Mouse (Mus musculus) intestine, postnatal 0 days (tissue): ENCODE results near the gene Lhx6. TPM values are rescaled to one million over a fixed set of nuclear protein-coding genes. Genes with fewer than 3 reads are reported as not detected.

ENCODE experiments used
- ATAC-seq: fragments of 200-750 bp; cut with Nextera tagmentation; 2 replicates; pipeline ENCODE4 v1.8.0; 2017; ENCODE audit warnings: mild to moderate bottlenecking, moderate TSS enrichment, moderate library complexity
- H3K27ac ChIP-seq: fragments of 300-500 bp; sonication (generic); 2 replicates; pipeline ENCODE4 v1.5.1; 2014; ENCODE audit warnings: mild to moderate bottlenecking, low read depth, low read length, moderate library complexity
- H3K27me3 ChIP-seq: fragments of 300-500 bp; sonication (generic); replicated peaks from 2 replicates; pipeline ENCODE4 v1.6.1; 2014; ENCODE audit warnings: low read length, mixed read lengths; ENCODE audit not compliant: control insufficient read depth, insufficient read depth
- H3K36me3 ChIP-seq: fragments of 300-500 bp; sonication (generic); 2 replicates; pipeline ENCODE4 v1.6.1; 2014; ENCODE audit warnings: mild to moderate bottlenecking, moderate library complexity; ENCODE audit not compliant: control insufficient read depth, insufficient read depth
- H3K4me1 ChIP-seq: fragments of 300-500 bp; sonication (generic); replicated peaks from 2 replicates; pipeline ENCODE4 v1.6.1; 2014; ENCODE audit warnings: antibody characterized with exemption, low read length, mixed read lengths; ENCODE audit not compliant: control insufficient read depth, insufficient read depth
- H3K4me2 ChIP-seq: fragments of 300-500 bp; sonication (generic); replicated peaks from 2 replicates; pipeline ENCODE4 v1.6.1; 2014; ENCODE audit warnings: low read depth, mild to moderate bottlenecking, moderate library complexity
- H3K4me3 ChIP-seq: fragments of 300-500 bp; sonication (generic); 2 replicates; pipeline ENCODE4 v1.5.1; 2014; ENCODE audit warnings: low read depth, low read length
- H3K9ac ChIP-seq: fragments of 300-500 bp; sonication (generic); 2 replicates; pipeline ENCODE4 v1.6.1; 2014; ENCODE audit warnings: mild to moderate bottlenecking, low read depth, low read length
- H3K9me3 ChIP-seq: fragments of 300-500 bp; sonication (generic); 2 replicates; pipeline ENCODE4 v1.6.1; 2016; ENCODE audit warnings: mixed run types; ENCODE audit not compliant: control insufficient read depth
- CTCF ChIP-seq: sonication (generic); IDR thresholded peaks from 2 replicates; pipeline ENCODE4 v1.5.1; 2016; ENCODE audit warnings: low read depth, mild to moderate bottlenecking, control low read depth, antibody characterized with exemption, moderate library complexity
- WGBS: fragments of 180-500 bp; shearing (Covaris S2); extraction: QIAGEN DNeasy Blood & Tissue Kit; methylation state at CpG from one replicate; pipeline ENCODE4 v1.1.7; 2014; 5-methylcytosine and 5-hydroxymethylcytosine counted together
- polyA plus RNA-seq: library from polyadenylated mRNA; unstranded; fragments of >200 nt; fragmentation: Nextera tagmentation; extraction: Ambion mirVana; gene quantifications from 2 replicates; pipeline ENCODE4 v1.2.1, GENCODE M21; 2015

The Lhx6 gene
- polyA plus RNA-seq, 1 experiment from 2014 or later, result 0.61 TPM

DNA sequence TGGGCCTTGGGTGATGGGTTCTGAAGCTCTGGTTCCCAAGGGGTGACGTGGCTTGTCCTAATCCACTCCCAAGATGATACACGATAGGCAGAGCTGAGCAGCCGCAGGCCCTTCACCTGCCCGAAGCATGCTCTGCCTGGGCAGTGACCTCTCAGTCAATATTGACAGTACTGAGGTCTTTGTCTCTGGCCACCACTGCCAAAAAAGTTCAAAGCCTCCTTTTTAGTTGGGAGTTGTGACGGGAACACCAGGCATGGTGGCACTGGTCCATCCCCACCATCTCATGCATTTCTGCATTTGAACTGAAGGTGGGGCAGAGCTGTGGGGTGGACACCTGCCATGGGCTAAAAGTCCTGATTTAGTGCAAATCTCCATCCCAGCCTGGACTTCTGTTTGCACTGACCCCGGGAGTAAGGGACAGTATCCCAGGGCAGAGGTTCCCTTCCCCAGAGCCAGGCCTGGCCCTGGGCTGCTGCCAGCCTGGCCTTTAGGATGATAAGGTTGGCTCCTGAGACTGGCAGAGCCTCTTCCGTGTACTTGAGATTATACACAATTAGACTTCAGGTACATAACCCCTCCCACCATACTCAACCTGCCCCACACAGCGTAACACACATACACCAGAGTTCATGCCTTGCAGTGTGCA lies 33.4 kb downstream of the Lhx6 start:
- Histone ChIP-seq H3K27me3 (0 out of 2 replicates have a peak, but pooled peaks cover 4% of the 10 kb centered on the region), H3K9ac (no peak overlapping the region), H3K9me3 (no peaks in the 10 kb centered on the region), H3K36me3 (no peaks in the 10 kb centered on the region), H3K4me1 (no peaks in the 10 kb centered on the region), H3K27ac (no peak overlapping the region), H3K4me2 (no peak overlapping the region), H3K4me3 (no peak overlapping the region)
- no peak for TF ChIP-seq CTCF
- 52% methylated on average over 8 of the region's 8 CpGs for WGBS
- no peak for ATAC-seq

DNA sequence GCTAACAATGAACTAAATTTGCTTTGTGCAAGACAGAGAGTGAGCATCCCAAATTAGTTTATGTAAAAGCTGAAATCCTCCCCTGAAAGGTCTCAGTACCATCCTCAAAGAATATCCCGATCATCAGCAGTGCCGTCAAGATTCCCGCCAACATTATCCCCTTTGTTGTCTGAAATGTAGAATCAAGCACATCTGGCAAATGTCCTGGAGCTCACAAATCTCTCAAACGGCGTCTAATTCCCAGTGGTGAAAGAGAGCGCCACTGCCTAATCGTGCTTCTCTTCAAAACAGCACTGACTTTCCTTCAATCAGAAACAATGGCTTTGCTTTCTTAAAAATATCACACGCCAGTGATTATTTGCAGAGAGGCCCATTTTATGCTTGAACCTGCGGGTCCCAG lies 38.1 kb downstream of the Lhx6 start:
- TF ChIP-seq CTCF, result no peak
- H3K4me2 ChIP-seq, result no peak overlapping the region
- no peak overlapping the region for H3K27ac ChIP-seq
- 67% methylated on average over 9 of the region's 9 CpGs for WGBS
- H3K4me1 ChIP-seq, result no peaks in the 10 kb centered on the region
- no peaks in the 10 kb centered on the region for H3K36me3 ChIP-seq
- H3K9me3 ChIP-seq, result no peaks in the 10 kb centered on the region
- no peak overlapping the region for H3K9ac ChIP-seq
- no peak overlapping the region for H3K4me3 ChIP-seq
- H3K27me3 ChIP-seq, result no peaks in the 10 kb centered on the region
- no peak for ATAC-seq

DNA sequence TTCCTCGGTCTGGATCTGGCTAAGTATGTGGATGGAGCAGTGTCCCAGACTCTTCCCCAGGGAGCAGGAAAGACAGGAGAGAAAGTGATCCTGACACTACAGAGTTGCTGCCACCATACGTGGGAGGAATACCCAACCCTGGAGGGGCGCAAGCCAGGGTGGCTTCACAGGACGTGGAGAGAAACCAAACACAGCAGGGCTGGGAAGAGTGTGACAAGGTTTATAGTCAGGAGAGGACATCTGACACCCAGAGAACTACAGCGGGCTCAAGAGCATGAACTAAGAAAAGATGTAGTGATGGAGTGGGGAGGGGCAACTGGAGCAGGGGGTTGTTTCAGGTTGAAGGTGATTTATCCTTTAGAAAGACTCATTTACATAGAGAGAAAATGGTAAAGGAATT lies 43.8 kb downstream of the Lhx6 start:
- ATAC-seq, result no peak
- 68% methylated on average over 5 of the region's 5 CpGs for WGBS
- H3K9ac ChIP-seq, result no peak overlapping the region
- H3K4me3 ChIP-seq, result no peak overlapping the region
- TF ChIP-seq CTCF, result no peak
- no peaks in the 10 kb centered on the region for H3K27me3 ChIP-seq
- no peak overlapping the region for H3K4me2 ChIP-seq
- H3K9me3 ChIP-seq, result no peaks in the 10 kb centered on the region
- H3K4me1 ChIP-seq, result no peaks in the 10 kb centered on the region
- H3K36me3 ChIP-seq, result no peaks in the 10 kb centered on the region
- H3K27ac ChIP-seq, result no peak overlapping the region

DNA sequence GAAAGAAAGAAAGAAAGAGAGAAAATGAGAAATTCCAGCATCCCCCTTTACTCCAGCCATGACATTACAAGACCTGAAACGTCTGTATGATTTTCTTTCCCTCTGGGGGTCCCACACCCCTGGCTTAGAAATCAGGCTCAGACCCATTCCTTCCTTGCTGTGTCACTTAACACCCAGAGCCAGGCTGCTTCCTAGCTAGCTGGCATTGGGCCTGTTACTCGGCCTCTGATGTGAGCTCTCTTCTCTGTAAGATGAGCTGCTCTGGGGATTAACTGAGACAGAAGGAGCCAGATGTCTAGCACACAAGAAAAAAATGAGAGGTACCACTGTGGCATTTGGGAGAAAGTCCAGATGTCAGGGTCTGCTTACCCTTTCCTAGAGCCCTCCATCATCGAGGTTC lies 49.0 kb downstream of the Lhx6 start:
- Histone ChIP-seq H3K4me3 (no peak overlapping the region), H3K4me1 (no peaks in the 10 kb centered on the region), H3K9ac (no peak overlapping the region), H3K4me2 (no peak overlapping the region), H3K9me3 (no peaks in the 10 kb centered on the region), H3K36me3 (no peaks in the 10 kb centered on the region), H3K27me3 (no peaks in the 10 kb centered on the region), H3K27ac (no peak overlapping the region)
- no peak for ATAC-seq
- 60% methylated on average over 3 of the region's 3 CpGs for WGBS
- TF ChIP-seq CTCF, result no peak

DNA sequence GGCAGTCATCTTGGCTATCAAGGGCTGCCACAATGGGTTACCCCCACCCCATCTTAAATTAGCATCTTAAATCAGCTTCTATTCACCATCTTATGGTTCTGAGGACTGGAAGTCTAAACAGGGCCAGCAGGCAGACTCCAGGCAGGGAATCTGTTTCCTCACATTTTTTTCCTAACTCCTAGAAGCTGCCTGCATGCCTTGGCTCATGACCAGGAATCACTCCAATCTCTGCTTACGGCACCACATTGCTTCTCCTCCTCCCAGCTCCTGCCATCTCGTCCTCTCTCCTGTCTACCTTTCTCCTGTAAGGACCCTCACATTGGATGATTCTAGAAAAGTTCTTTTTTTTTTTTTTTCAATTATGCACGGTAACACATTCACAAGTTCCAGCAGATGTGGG lies 52.0 kb downstream of the Lhx6 start:
- no peak for ATAC-seq
- 68% methylated on average over 3 of the region's 3 CpGs for WGBS

DNA sequence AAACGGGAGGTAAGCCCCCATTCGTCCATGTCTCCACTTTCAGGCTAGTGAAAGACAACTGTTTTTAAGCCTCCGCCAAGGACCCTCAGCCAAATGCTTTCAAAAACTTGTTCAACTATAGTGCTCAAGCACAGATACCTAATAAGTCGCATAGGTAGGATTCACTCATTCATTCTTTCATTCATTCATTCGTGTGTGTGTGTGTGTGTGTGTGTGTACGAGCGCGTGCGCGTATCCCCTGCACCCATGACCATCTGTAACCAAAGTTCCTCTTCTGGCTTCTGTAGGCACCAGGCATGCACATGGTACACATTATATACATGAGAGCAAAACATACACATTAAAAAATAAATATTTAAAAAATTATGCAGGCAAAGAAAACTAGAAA lies 55.6 kb downstream of the Lhx6 start:
- H3K4me1 ChIP-seq, result peaks cover 2% of the 10 kb centered on the region; the same call in 1 of the 2 replicates
- H3K9ac ChIP-seq, result no peak overlapping the region

More for the DNA sequence above, 52.0 kb downstream of the Lhx6 start:
- H3K9me3 ChIP-seq, result no peaks in the 10 kb centered on the region
- no peak overlapping the region for H3K4me3 ChIP-seq
- H3K4me2 ChIP-seq, result no peak overlapping the region
- no peak overlapping the region for H3K27ac ChIP-seq
- no peaks in the 10 kb centered on the region; the same call in 1 of the 2 replicates for H3K4me1 ChIP-seq
- no peak overlapping the region for H3K9ac ChIP-seq
- no peak for TF ChIP-seq CTCF
- no peaks in the 10 kb centered on the region for H3K27me3 ChIP-seq
- H3K36me3 ChIP-seq, result no peaks in the 10 kb centered on the region

More for the DNA sequence above, 55.6 kb downstream of the Lhx6 start:
- WGBS, result 39% methylated on average over 10 of the region's 10 CpGs
- no peaks in the 10 kb centered on the region for H3K9me3 ChIP-seq
- peaks cover 5% of the 10 kb centered on the region; the same call in 1 of the 2 replicates for H3K36me3 ChIP-seq
- TF ChIP-seq CTCF, result no peak
- H3K27me3 ChIP-seq, result no peaks in the 10 kb centered on the region
- no peak for ATAC-seq
- H3K27ac ChIP-seq, result no peak overlapping the region
- peak overlapping the region; percentile 82 for H3K4me2 ChIP-seq
- H3K4me3 ChIP-seq, result peak overlapping the region; percentile 74
